Comparison of ENCODE assay signal across 28 mouse cellular contexts in the genomic region with DNA sequence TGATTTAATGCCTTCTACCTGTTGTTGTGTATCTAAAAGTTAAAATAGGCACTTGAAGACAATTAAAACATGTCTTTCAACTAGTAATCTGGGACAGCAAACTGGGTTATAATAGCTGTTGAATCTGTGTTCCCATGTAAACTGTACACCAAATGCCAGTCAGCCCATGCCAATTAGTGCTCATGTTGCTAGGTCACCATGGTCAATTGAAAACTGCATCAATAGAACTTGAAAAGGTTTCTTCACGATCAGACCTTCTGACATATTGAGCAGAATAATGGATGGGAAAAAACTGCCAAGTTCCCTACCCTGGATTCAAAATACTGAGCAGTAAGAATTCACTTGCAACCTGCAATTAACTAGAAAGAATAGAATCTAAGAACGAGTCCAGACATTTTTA. TPM values are rescaled to one million over a fixed set of nuclear protein-coding genes. Genes with fewer than 3 reads are reported as not detected.
"Had no signal": no experiment of that assay in that cellular context is flagged by ENCODE, and none has a peak within 500 bp of the region (broad histone marks: within the 10 kb centered on the region; RNA-seq: fewer than 3 reads in every experiment).

No protein-coding gene starts in this region.

- ATAC-seq: liver, embryonic 12.5 days; midbrain, embryonic 15.5 days had no signal

- DNase-seq: kidney, adult 11 months; kidney, adult 8-10 months; kidney, postnatal 10 days; kidney, postnatal 4 days; layer of hippocampus, postnatal 36 days; liver; lung, adult 18-20 months; lung, postnatal 10 days; lung, postnatal 36 days; right cerebral cortex, postnatal 14 days; right cerebral cortex, postnatal 4 days; thymus, postnatal 25 days had no signal

- H3K4me3 ChIP-seq: kidney, embryonic 15.5 days; layer of hippocampus, adult 2 months; limb, embryonic 10.5 days; limb, embryonic 13.5 days; liver, embryonic 12.5 days; liver, embryonic 15.5 days; lung, embryonic 15.5 days; megakaryocyte, embryonic 14.5 days; midbrain, embryonic 10.5 days; midbrain, embryonic 15.5 days; neural tube, embryonic 12.5 days; neural tube, embryonic 15.5 days; stomach, embryonic 15.5 days had no signal

- H3K27ac ChIP-seq: kidney, embryonic 15.5 days; layer of hippocampus, adult 2 months; limb, embryonic 10.5 days; limb, embryonic 13.5 days; liver, embryonic 12.5 days; liver, embryonic 15.5 days; lung, embryonic 15.5 days; midbrain, embryonic 10.5 days; midbrain, embryonic 15.5 days; neural tube, embryonic 12.5 days; neural tube, embryonic 15.5 days; stomach, embryonic 15.5 days had no signal

- H3K4me2 ChIP-seq: kidney, embryonic 15.5 days; limb, embryonic 13.5 days; liver, embryonic 12.5 days; liver, embryonic 15.5 days; lung, embryonic 15.5 days; midbrain, embryonic 15.5 days; neural tube, embryonic 12.5 days; neural tube, embryonic 15.5 days; stomach, embryonic 15.5 days had no signal

- H3K9ac ChIP-seq: kidney, embryonic 15.5 days; limb, embryonic 13.5 days; liver, embryonic 12.5 days; liver, embryonic 15.5 days; lung, embryonic 15.5 days; midbrain, embryonic 15.5 days; neural tube, embryonic 12.5 days; neural tube, embryonic 15.5 days; stomach, embryonic 15.5 days had no signal

- H3K27me3 ChIP-seq: liver, embryonic 12.5 days; lung, embryonic 15.5 days; megakaryocyte, embryonic 14.5 days; stomach, embryonic 15.5 days had no signal

- H3K9me3 ChIP-seq: kidney, embryonic 15.5 days; limb, embryonic 10.5 days; limb, embryonic 13.5 days; liver, embryonic 12.5 days; liver, embryonic 15.5 days; lung, embryonic 15.5 days; megakaryocyte, embryonic 14.5 days; midbrain, embryonic 10.5 days; midbrain, embryonic 15.5 days; neural tube, embryonic 12.5 days; neural tube, embryonic 15.5 days; stomach, embryonic 15.5 days had no signal

- H3K4me1 ChIP-seq: kidney, embryonic 15.5 days; limb, embryonic 10.5 days; limb, embryonic 13.5 days; liver, embryonic 12.5 days; liver, embryonic 15.5 days; lung, embryonic 15.5 days; midbrain, embryonic 15.5 days; neural tube, embryonic 12.5 days; neural tube, embryonic 15.5 days; stomach, embryonic 15.5 days had no signal

RNA-seq across cellular contexts. Expression of a gene that starts 11.3 kb away (rescaled TPM):
- total RNA-seq: layer of hippocampus, adult 2 months; layer of hippocampus, postnatal 10 days; layer of hippocampus, postnatal 36 days; left cerebral cortex, adult 8-10 months; left cerebral cortex, postnatal 25 days had no signal
- polyA plus RNA-seq: kidney, embryonic 15.5 days; limb, embryonic 10.5 days; limb, embryonic 13.5 days; liver, embryonic 12.5 days; liver, embryonic 15.5 days; lung, embryonic 15.5 days; neural tube, embryonic 12.5 days; neural tube, embryonic 15.5 days; stomach, embryonic 15.5 days had no signal
